Mouse (Mus musculus) cortical plate, adult 2 months (tissue): Measurements from ENCODE around the gene Catsper1. TPM values are rescaled to one million over a fixed set of nuclear protein-coding genes. Genes with fewer than 3 reads are reported as not detected.

ENCODE experiments used
- H3K27ac ChIP-seq: fragments of 200-500 bp; 2 replicates; pipeline ENCODE4 v1.5.1; 2012; ENCODE audit warnings: low read length, control low read depth, inconsistent platforms; ENCODE audit not compliant: insufficient read depth
- H3K4me1 ChIP-seq: fragments of 200-500 bp; 2 replicates; pipeline ENCODE4 v1.6.1; 2011; ENCODE audit warnings: low read length; ENCODE audit not compliant: control insufficient read depth, insufficient read depth
- H3K4me3 ChIP-seq: fragments of 200-500 bp; 2 replicates; pipeline ENCODE4 v1.5.1; 2011; ENCODE audit warnings: mild to moderate bottlenecking, low read length, control low read depth; ENCODE audit not compliant: insufficient read depth
- CTCF ChIP-seq: fragments of 200-500 bp; IDR thresholded peaks from 2 replicates; pipeline ENCODE4 v1.5.1; 2011; ENCODE audit warnings: mild to moderate bottlenecking, control low read depth, low read length; ENCODE audit not compliant: insufficient read depth; ENCODE audit errors: extremely low read depth
- POLR2A ChIP-seq: fragments of 200-500 bp; IDR thresholded peaks from 2 replicates; pipeline ENCODE4 v1.6.1; 2011; ENCODE audit warnings: mild to moderate bottlenecking, low read length, control low read depth; ENCODE audit not compliant: insufficient read depth; ENCODE audit errors: extremely low read depth
- polyA plus RNA-seq: library from polyadenylated mRNA; depleted of rRNA; stranded (reverse); fragments of >200 nt; gene quantifications from 2 replicates; pipeline ENCODE4 v1.2.3, GENCODE M21; 2012; rRNA removed

The Catsper1 gene
- polyA plus RNA-seq, 1 experiment = not detected

DNA sequence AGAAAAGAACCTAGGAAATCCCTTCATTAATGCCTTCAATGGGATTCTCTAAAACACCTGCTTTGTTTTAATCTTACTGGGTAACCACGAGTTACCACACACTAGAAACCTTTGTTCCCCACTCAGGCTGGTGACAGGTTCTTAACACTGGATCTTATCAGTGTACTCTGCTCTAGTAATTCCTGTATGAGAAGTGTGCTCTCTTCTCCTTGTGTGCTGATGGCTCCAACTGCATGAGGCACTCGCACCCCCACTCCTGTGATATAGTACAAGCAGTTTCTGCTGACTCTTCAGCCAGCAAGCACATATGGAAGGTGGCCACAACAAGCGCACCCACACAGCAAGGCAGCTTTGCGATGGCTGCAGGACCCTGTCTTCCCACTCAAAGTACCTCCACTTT, 38.6 kb downstream of the Catsper1 start:
- H3K4me3 ChIP-seq = no peak overlapping the region
- no peak overlapping the region for H3K27ac ChIP-seq
- TF ChIP-seq POLR2A (no peak), CTCF (no peak)
- no peaks in the 10 kb centered on the region for H3K4me1 ChIP-seq

DNA sequence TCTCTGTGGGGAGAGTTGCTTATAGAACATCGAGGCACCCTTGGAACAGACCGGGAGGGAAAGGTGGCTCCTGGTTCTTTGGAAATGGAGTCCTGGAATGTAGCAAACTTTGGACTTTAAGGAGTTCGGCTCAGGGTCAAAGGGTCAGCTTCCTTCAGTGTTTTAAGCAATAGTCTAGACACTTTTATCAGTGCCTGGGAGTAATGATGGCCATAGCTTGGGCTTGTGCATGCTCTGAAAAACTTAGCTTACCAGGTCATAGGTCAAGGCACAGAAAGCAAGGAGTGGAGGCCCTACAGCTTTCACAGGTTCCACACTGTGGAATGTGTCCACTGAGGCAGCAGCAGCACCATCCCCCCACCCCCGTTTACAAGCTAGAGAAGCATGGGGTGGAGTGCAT, 39.2 kb downstream of the Catsper1 start:
- no peak overlapping the region for H3K27ac ChIP-seq
- H3K4me3 ChIP-seq = no peak overlapping the region
- TF ChIP-seq CTCF (no peak), POLR2A (no peak)
- no peaks in the 10 kb centered on the region for H3K4me1 ChIP-seq

DNA sequence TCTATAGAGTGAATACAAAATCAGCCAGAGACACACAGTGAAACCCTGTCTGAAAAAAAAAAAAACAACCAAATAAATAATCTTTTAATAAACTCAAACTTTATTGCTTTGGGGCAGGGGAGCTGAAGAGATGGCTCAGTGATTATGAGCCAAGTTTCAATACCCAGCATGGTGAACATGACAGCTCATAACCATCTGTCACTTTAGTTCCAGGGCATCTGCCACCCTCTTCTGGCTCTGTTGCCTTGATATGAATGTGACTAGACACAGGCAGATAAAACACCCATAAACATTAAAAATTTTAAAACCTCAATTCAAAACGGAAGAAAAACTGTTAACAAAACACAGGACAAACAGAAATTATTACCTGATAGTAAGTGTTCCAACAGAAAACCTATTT, 41.9 kb downstream of the Catsper1 start:
- Histone ChIP-seq H3K4me1 (no peaks in the 10 kb centered on the region), H3K4me3 (no peak overlapping the region), H3K27ac (no peak overlapping the region)
- TF ChIP-seq CTCF = no peak
- no peak for TF ChIP-seq POLR2A

DNA sequence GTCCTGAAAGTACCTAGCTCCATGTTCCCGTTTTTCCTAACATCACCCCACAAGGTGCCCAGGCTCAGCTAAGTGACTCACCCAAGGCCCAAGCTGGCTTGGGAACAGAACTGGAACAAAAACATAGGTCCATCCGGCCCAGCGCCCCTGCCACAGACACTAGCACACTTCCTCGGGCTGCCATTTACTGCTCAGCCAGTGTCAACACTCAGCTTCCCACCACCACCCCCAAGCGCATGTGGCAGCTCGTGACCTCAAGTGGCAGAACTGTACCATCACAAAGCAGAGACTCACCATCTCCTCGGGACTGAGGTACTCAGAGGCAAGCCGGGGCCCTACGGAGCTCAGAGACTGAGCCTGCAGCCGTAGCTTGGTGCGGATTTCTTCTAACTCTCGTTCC, 47.8 kb downstream of the Catsper1 start:
- H3K27ac ChIP-seq = no peak overlapping the region
- no peak overlapping the region for H3K4me3 ChIP-seq
- peaks cover 1% of the 10 kb centered on the region; the same call in 1 of the 2 replicates for H3K4me1 ChIP-seq
- TF ChIP-seq CTCF (no peak), POLR2A (no peak)

DNA sequence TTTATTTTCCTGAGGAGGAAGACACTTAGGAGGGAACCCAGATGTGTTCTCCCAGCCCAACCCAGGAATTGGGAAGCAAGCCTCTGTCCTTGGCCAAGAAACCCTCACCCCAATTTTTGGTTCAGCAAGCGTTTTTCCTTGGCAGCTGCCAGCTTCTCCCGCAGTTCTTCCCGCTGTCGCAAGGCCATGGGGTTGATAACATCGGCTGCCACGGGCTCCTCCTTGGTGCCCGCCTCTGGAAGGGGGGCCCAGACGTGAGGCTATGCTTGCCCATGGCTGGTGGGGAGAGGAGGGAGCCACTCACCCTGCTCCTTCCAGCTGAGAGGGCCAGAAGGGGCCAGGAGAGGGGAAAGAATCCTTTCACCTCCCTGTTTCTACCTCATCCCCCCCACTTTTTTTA, 49.2 kb downstream of the Catsper1 start:
- peaks cover 3% of the 10 kb centered on the region for H3K4me1 ChIP-seq
- no peak for TF ChIP-seq POLR2A
- TF ChIP-seq CTCF = no peak
- no peak overlapping the region for H3K27ac ChIP-seq
- no peak overlapping the region for H3K4me3 ChIP-seq

DNA sequence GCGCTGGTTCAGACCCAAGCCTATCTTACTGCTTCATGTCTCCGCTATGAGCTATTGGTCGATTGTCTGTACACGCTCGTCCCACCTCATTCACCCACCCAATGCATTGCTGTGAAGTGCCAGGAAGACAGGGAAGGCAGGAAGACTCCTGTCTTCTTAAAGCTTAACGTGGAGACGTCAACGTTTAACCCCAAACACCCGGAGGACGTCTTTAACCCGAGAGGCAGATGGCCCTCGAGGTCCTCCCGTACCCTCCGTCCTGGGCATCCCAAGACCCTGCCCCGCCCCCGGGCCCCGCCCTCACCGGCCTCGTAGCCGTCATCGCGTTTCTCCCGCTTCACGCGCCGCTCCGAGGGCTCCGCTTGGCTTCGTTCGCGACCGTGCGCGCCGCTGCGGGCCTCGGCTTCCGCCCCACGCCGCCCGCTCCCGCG, 52.5 kb downstream of the Catsper1 start:
- H3K27ac ChIP-seq = peak overlapping the region; percentile 82
- peaks cover 3% of the 10 kb centered on the region for H3K4me1 ChIP-seq
- TF ChIP-seq CTCF = no peak
- TF ChIP-seq POLR2A = no peak
- H3K4me3 ChIP-seq = peak overlapping the region; percentile 98

DNA sequence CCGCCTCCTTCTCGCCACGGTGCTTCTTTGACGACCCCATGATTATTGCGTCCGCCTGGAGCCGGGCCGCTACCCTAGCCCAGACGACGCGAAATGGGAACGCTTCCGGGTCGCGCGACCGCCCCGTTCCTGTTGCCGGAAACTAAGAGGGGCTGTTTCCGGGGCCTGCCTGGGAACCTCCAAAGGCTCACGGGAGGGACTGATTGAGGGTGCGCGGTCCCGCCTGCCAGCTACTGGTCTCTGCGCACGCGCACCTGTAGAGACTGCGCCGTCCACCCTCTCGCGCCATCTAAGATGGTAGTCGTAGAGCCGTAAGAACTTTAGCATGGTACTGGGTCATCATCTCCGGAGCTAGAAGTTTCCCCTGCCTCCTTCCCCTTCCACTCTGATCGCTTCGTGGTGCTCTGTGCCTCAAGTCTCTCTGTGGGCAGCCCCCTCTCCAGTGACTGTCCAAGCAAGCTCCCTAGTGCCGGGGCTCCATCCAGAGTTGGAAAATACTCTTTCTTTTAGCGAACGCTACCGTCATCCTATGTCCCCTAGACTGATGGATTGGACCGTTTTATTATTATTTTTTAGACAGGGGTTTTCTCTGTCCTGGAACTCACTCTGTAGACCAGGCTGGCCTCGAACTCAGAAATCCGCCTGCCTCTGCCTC, 53.2 kb downstream of the Catsper1 start, which contains the start of gene Sart1:
TSS of gene Sart1 (minus strand) at position 116 of the 655 bp plus-strand sequence.
- Histone ChIP-seq H3K27ac (peak within 1 kb of the TSS; percentile 89), H3K4me3 (peak within 1 kb of the TSS; percentile 98), H3K4me1 (peaks cover 3% of the 10 kb centered on the region)
- TF ChIP-seq CTCF (no peak), POLR2A (peak; percentile 92)

DNA sequence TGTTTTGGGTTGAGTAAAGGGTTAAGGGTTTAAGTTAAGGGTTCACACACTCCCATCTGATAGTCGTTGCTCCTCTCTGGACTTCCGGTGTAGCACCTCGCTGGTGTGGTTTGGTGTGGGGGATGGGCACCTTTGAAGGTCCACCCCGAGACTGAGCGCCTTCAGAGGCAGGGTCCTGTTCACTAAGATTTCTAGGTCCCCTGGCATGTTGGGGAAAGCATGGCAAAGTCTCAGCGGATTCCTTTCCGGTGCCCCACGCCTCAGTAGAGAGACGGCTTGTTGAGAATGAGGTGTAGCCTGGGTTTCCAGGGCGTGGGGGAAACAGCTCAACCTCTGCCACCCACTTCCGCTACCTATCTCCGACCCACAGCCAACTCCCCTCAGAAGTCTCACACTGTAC, 54.1 kb downstream of the Catsper1 start:
- TF ChIP-seq CTCF (no peak), POLR2A (no peak)
- peaks cover 3% of the 10 kb centered on the region for H3K4me1 ChIP-seq
- H3K27ac ChIP-seq = no peak overlapping the region
- peak overlapping the region; percentile 98 for H3K4me3 ChIP-seq

DNA sequence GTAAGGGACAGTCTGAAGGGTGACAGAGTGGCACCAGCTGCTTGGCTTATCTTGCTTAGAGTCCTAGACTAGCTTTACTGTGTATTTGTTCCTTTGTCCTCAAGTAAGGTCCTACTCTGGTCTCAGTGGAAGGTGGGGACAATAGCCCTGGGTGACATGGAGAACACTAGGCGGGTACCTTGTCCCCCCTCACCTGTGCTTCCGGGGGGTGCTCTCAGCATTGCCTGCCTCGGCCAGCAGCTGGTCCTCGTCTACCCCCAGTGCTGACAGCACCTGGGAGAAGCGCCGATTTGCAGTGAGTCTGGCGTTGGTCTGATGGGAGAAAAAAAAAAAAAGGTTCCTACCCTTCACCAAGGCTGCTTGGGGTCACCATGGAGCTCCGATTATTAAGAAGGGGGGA, 54.9 kb downstream of the Catsper1 start:
- no peak overlapping the region for H3K27ac ChIP-seq
- no peak overlapping the region for H3K4me3 ChIP-seq
- H3K4me1 ChIP-seq = peaks cover 3% of the 10 kb centered on the region
- no peak for TF ChIP-seq CTCF
- no peak for TF ChIP-seq POLR2A

DNA sequence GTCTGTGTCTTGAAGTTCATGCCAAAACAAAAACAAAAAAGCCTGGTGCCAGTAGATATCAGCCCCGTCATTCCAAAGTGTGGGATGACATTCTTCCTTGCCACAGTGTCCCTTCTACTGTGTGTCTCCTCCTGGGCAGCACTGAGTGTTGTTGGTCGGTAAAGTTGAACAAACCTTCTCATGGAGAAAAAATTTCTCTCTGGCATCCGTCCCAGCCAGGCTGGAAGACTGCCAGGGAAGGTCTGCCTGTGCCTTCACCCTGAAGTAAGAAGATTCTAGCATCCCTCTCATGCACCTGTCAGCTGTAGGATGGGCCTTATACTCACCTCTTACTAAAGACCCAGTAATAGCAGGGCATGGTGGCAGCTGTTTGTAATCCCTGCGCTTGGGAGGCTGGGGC, 57.4 kb downstream of the Catsper1 start:
- Histone ChIP-seq H3K27ac (no peak overlapping the region), H3K4me1 (peaks cover 2% of the 10 kb centered on the region), H3K4me3 (no peak overlapping the region)
- TF ChIP-seq POLR2A (no peak), CTCF (no peak)

Other genes with a start within 250 kb of the Catsper1 start
- gene Yif1a, start 247.2 kb upstream of the Catsper1 start, polyA plus RNA-seq = 54.7 and 56.2 TPM in 2 replicates
- gene Cnih2, start 237.2 kb upstream of the Catsper1 start, polyA plus RNA-seq = 399 and 461 TPM in 2 replicates
- 197 and 202 TPM in 2 replicates for gene Rab1b, start 228.7 kb upstream of the Catsper1 start, polyA plus RNA-seq
- 234 and 242 TPM in 2 replicates for gene Klc2, start 217.2 kb upstream of the Catsper1 start, polyA plus RNA-seq
- 47.0 and 47.8 TPM in 2 replicates for gene Pacs1, start 62.6 kb upstream of the Catsper1 start, polyA plus RNA-seq
- gene Sf3b2, start 40.3 kb upstream of the Catsper1 start, polyA plus RNA-seq = 151 and 159 TPM in 2 replicates
- 61.9 and 62.3 TPM in 2 replicates for gene Gal3st3, start 37.4 kb upstream of the Catsper1 start, polyA plus RNA-seq
- 22.3 and 23.9 TPM in 2 replicates for gene Cst6, start 13.8 kb downstream of the Catsper1 start, polyA plus RNA-seq
- 26.8 and 27.0 TPM in 2 replicates for gene Eif1ad, start 31.0 kb downstream of the Catsper1 start, polyA plus RNA-seq
- 92.0 and 104 TPM in 2 replicates for gene Banf1, start 31.4 kb downstream of the Catsper1 start, polyA plus RNA-seq
- 71.0 and 76.4 TPM in 2 replicates for gene Sart1, start 53.0 kb downstream of the Catsper1 start, polyA plus RNA-seq
- gene Tsga10ip, start 66.8 kb downstream of the Catsper1 start, polyA plus RNA-seq = not detected in 2 replicates
- gene Drap1, start 89.2 kb downstream of the Catsper1 start, polyA plus RNA-seq = 285 and 320 TPM in 2 replicates
- 99.8 and 101 TPM in 2 replicates for gene AI837181, start 89.4 kb downstream of the Catsper1 start, polyA plus RNA-seq
- 0.21 TPM in 1 of 2 replicates, not detected in the other for gene Fosl1, start 111.8 kb downstream of the Catsper1 start, polyA plus RNA-seq
- gene Ccdc85b, start 122.2 kb downstream of the Catsper1 start, polyA plus RNA-seq = 23.8 and 24.5 TPM in 2 replicates
- 129 and 131 TPM in 2 replicates for gene Fibp, start 124.9 kb downstream of the Catsper1 start, polyA plus RNA-seq
- gene Ctsw, start 132.8 kb downstream of the Catsper1 start, polyA plus RNA-seq = 0.27 and 0.53 TPM in 2 replicates
- gene Efemp2, start 138.2 kb downstream of the Catsper1 start, polyA plus RNA-seq = 24.5 and 27.1 TPM in 2 replicates
- 38.6 and 39.5 TPM in 2 replicates for gene Mus81, start 152.7 kb downstream of the Catsper1 start, polyA plus RNA-seq
- gene Cfl1, start 154.7 kb downstream of the Catsper1 start, polyA plus RNA-seq = 1,356 and 1,455 TPM in 2 replicates
- gene 1700020D05Rik, start 168.0 kb downstream of the Catsper1 start, polyA plus RNA-seq = 4.7 and 5.7 TPM in 2 replicates
- gene Snx32, start 174.8 kb downstream of the Catsper1 start, polyA plus RNA-seq = 150 and 162 TPM in 2 replicates
- gene Ovol1, start 224.9 kb downstream of the Catsper1 start, polyA plus RNA-seq = 0.02 and 0.04 TPM in 2 replicates
- gene Ap5b1, start 232.3 kb downstream of the Catsper1 start, polyA plus RNA-seq = 3.2 and 3.3 TPM in 2 replicates